Mouse (Mus musculus) kidney, adult 2 months (tissue): ENCODE data around the gene Polr2c.

Source experiments
- CTCF ChIP-seq: fragments of 200-500 bp; conservative IDR thresholded peaks from 2 replicates; pipeline ENCODE4 v1.5.1; 2011; ENCODE audit warnings: low read depth, mild to moderate bottlenecking, control low read depth, low read length, moderate library complexity, mixed read lengths; ENCODE audit not compliant: insufficient read depth, insufficient read length
- POLR2A ChIP-seq: fragments of 200-500 bp; IDR thresholded peaks from one replicate; pipeline ENCODE4 v1.6.1; 2011; ENCODE audit warnings: low read depth, low read length, control low read depth

GRCm38 (mm10) chr8:94861352-94861910 is 4.2 kb downstream of the Polr2c start:
- TF ChIP-seq POLR2A (no peak), CTCF (peak; percentile 62)
